Mouse (Mus musculus) thymus, adult 2 months (tissue): Measurements from ENCODE around the gene Celf2.

ENCODE experiments used
- CTCF ChIP-seq: fragments of 200-500 bp; IDR thresholded peaks from 2 replicates; pipeline ENCODE4 v1.5.1; 2012; ENCODE audit warnings: mild to moderate bottlenecking, control low read depth, low read length, moderate library complexity, borderline replicate concordance; ENCODE audit not compliant: control insufficient read depth, poor library complexity, insufficient read depth; ENCODE audit errors: extremely low read depth
- POLR2A ChIP-seq: fragments of 200-500 bp; IDR thresholded peaks from 2 replicates; pipeline ENCODE4 v1.6.1; 2012; ENCODE audit warnings: mild to moderate bottlenecking, low read length, control low read depth, moderate library complexity; ENCODE audit not compliant: control insufficient read depth, poor library complexity, insufficient read depth; ENCODE audit errors: extremely low read depth

DNA sequence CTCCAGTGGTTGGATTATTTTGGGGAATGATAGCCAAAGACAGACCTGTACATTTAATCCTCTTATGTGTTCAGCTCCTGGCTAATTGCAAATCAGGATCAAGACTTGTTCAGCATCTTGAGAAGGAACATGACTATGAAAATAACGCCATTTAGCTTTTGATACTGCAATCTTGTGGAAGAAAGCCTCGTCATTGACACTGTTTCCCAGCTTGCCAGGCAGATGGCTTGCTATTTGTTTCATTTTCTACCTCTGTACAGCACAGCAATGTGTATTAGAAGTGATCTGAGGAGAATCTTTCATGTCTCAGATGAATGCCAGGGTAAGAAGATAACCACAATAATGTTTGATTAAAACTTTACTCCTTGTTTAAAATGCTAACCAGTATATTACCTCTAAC is 315.9 kb downstream of the Celf2 start:
- no peak for TF ChIP-seq POLR2A
- no peak for TF ChIP-seq CTCF
